Mouse (Mus musculus): Measurements from ENCODE around the gene Ptger3. TPM values are rescaled to one million over a fixed set of nuclear protein-coding genes. Genes with fewer than 3 reads are reported as not detected.

Gene Ptger3
- polyA plus RNA-seq (2012; rRNA removed), result 0.88 and 1.6 TPM in 2 replicates

DNA sequence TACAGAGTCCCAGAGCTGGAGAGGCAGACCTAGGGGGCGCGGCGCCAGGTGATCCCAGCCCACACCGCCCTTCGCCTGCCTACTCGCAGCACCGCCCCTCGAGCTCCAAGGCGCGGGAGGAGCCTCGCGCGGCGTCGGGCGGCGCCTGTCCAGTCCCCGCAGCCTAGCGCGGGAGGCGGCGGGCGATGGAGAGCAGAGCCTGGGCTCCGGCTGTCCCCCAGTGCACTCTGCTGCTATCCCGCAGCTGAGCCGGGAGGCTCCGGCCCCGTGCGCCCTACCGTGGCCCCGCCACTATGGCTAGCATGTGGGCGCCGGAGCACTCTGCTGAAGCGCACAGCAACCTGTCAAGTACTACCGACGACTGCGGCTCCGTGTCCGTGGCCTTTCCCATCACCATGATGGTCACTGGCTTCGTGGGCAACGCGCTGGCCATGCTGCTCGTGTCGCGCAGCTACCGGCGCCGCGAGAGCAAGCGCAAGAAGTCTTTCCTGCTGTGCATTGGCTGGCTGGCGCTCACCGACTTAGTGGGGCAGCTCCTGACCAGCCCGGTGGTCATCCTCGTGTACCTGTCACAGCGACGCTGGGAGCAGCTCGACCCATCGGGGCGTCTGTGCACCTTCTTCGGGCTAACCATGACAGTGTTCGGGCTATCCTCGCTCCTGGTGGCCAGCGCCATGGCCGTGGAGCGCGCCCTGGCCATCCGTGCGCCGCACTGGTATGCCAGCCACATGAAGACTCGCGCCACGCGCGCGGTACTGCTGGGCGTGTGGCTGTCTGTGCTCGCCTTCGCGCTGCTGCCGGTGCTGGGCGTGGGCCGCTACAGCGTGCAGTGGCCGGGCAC lies at the start of gene Ptger3:
Gene Ptger3, plus strand, starts transcription at position 168 of the 841 bp plus-strand sequence.

DNA sequence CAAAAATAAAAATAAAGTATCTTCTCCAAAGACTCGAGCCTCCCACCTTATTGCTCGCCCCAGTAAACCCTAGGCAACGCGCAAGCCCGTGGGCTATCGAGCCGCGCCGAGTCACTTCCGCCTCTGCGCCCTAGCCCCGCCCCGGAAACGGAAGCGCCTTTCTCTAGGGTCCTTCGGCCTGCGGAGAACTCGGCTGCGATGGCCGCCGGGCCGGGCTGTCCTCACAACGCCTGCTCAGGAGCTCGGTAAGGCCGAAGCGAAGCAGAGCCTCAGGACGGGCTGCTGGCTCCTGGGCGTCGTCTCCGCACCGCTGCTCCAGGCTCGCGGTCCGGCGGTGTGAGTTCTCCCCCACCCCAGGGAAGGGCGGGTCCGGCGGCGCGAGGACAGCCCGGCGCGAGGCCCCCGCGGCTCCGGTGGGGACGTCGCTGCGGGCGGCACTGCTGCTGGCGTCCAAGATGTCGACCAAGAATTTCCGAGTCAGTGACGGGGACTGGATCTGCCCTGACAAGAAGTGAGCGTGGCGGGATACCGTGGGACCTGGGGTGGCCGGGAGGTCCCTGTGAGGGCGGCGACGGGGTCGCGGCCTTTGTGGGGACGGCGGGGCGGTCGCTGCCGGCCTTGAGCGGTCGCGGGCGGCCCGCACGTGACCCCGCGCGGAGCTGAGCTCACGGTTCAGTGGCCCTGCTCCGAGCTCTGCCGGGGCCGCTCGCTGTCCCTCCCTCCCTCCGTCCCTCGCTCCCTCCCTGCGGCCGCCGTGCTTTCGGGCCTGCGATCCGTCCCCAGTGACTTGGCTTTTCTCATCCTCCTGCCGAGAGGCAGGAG lies 32.5 kb upstream of the Ptger3 start, which contains the start of gene Zranb2:
Gene Zranb2, plus strand, starts transcription at position 197 of the 822 bp plus-strand sequence.

Other genes with a start within 250 kb of the Ptger3 start
- gene Zranb2, start 32.7 kb upstream of the Ptger3 start, polyA plus RNA-seq (2012; rRNA removed), result 116 and 127 TPM in 2 replicates

Measured in central nervous system, embryonic 14 days (tissue).